Mouse (Mus musculus) embryonic facial prominence, embryonic 15.5 days (tissue): Measurements from ENCODE around the gene Arl3. TPM values are rescaled to one million over a fixed set of nuclear protein-coding genes. Genes with fewer than 3 reads are reported as not detected.
A peak's percentile ranks its signal among the peaks of the same experiment; 100 is the strongest.

ENCODE experiments used
- ATAC-seq: fragments of 200-750 bp; cut with Nextera tagmentation; 2 replicates; pipeline ENCODE4 v1.8.0; 2017; ENCODE audit warnings: low read depth, moderate TSS enrichment; ENCODE audit not compliant: insufficient number of reproducible peaks, low FRiP score, low TSS enrichment
- H3K27ac ChIP-seq: fragments of 300-500 bp; sonication (generic); replicated peaks from 2 replicates; pipeline ENCODE4 v1.5.1; 2015; ENCODE audit warnings: mild to moderate bottlenecking, inconsistent platforms
- H3K27me3 ChIP-seq: fragments of 300-500 bp; sonication (generic); 2 replicates; pipeline ENCODE4 v1.6.1; 2015; ENCODE audit warnings: inconsistent platforms
- H3K36me3 ChIP-seq: fragments of 300-500 bp; sonication (generic); 2 replicates; pipeline ENCODE4 v1.6.1; 2015; ENCODE audit warnings: mild to moderate bottlenecking, inconsistent platforms
- H3K4me1 ChIP-seq: fragments of 300-500 bp; sonication (generic); 2 replicates; pipeline ENCODE4 v1.6.1; 2015; ENCODE audit warnings: inconsistent platforms
- H3K4me2 ChIP-seq: fragments of 300-500 bp; sonication (generic); replicated peaks from 2 replicates; pipeline ENCODE4 v1.6.1; 2015; ENCODE audit warnings: mild to moderate bottlenecking, inconsistent platforms
- H3K4me3 ChIP-seq: fragments of 300-500 bp; sonication (generic); replicated peaks from 2 replicates; pipeline ENCODE4 v1.5.1; 2015; ENCODE audit warnings: mild to moderate bottlenecking, inconsistent platforms
- H3K9ac ChIP-seq: fragments of 300-500 bp; sonication (generic); 2 replicates; pipeline ENCODE4 v1.6.1; 2015; ENCODE audit warnings: inconsistent platforms
- H3K9me3 ChIP-seq: fragments of 300-500 bp; sonication (generic); replicated peaks from 2 replicates; pipeline ENCODE4 v1.6.1; 2016; ENCODE audit warnings: inconsistent platforms
- WGBS: fragments of 180-500 bp; shearing (Covaris S2); methylation state at CpG from one replicate; pipeline ENCODE4 v1.1.7; 2015; 5-methylcytosine and 5-hydroxymethylcytosine counted together
- polyA plus RNA-seq: library from polyadenylated mRNA; unstranded; fragments of >200 nt; fragmentation: Nextera tagmentation; extraction: Ambion mirVana; gene quantifications from 2 replicates; pipeline ENCODE4 v1.2.1, GENCODE M21; 2015

Gene Arl3
- polyA plus RNA-seq, 1 experiment from 2014 or later: 149 TPM

- Histone ChIP-seq H3K4me3 (no peak overlapping the region), H3K27me3 (no peaks in the 10 kb centered on the region), H3K9ac (no peak overlapping the region), H3K9me3 (no peaks in the 10 kb centered on the region), H3K4me2 (no peak overlapping the region), H3K4me1 (peaks cover 15% of the 10 kb centered on the region; the same call in 1 of the 2 replicates), H3K36me3 (peaks cover 50% of the 10 kb centered on the region; the same call in 1 of the 2 replicates), H3K27ac (no peak overlapping the region)
- no peak for ATAC-seq
- WGBS: 57% methylated on average over 7 of the region's 7 CpGs
Measured at GRCm38 (mm10) chr19:46607424-46607823, 34.4 kb upstream of the Arl3 start.

DNA sequence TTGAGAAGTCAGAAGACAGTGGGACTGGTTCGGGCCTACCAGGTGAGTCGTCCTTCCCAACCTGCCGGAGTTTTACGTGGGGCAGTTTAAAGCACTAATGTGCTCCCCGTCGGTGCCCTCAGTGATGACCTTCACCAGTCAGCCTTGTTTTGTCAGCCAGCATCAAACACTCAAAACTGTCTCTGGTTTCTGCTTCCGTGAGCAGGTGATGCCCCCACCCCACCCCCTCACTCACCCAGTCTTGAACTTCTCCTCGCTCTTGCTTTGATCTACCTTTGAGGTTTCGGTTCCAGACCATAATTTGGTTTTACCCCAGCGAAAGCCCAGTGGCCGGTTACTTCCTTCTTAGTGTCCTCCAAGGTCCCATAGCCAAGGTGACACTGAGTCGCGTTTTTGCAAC is 33.7 kb upstream of the Arl3 start:
- no peak for ATAC-seq
- no peak overlapping the region for H3K4me3 ChIP-seq
- no peak overlapping the region for H3K4me2 ChIP-seq
- H3K4me1 ChIP-seq: peaks cover 15% of the 10 kb centered on the region; the same call in 1 of the 2 replicates
- no peaks in the 10 kb centered on the region for H3K27me3 ChIP-seq
- no peak overlapping the region for H3K9ac ChIP-seq
- no peaks in the 10 kb centered on the region for H3K9me3 ChIP-seq
- H3K27ac ChIP-seq: no peak overlapping the region
- WGBS: 92% methylated on average over 13 of the region's 13 CpGs
- peaks cover 50% of the 10 kb centered on the region; the same call in 1 of the 2 replicates for H3K36me3 ChIP-seq

- Histone ChIP-seq H3K9ac (no peak overlapping the region), H3K27me3 (no peaks in the 10 kb centered on the region), H3K27ac (no peak overlapping the region), H3K36me3 (peaks cover 39% of the 10 kb centered on the region; the same call in 1 of the 2 replicates), H3K4me2 (no peak overlapping the region), H3K4me3 (no peak overlapping the region), H3K4me1 (peaks cover 25% of the 10 kb centered on the region), H3K9me3 (no peaks in the 10 kb centered on the region)
- ATAC-seq: no peak
- 91% methylated on average over 4 of the region's 4 CpGs for WGBS
Measured at GRCm38 (mm10) chr19:46602406-46602805, 29.4 kb upstream of the Arl3 start.

- H3K9ac ChIP-seq: no peak overlapping the region
- no peaks in the 10 kb centered on the region for H3K9me3 ChIP-seq
- H3K4me3 ChIP-seq: no peak overlapping the region
- no peak overlapping the region for H3K4me2 ChIP-seq
- no peaks in the 10 kb centered on the region for H3K27me3 ChIP-seq
- WGBS: 87% methylated on average over 14 of the region's 14 CpGs
- ATAC-seq: no peak
- peaks cover 33% of the 10 kb centered on the region; the same call in 1 of the 2 replicates for H3K36me3 ChIP-seq
- no peak overlapping the region for H3K27ac ChIP-seq
- peaks cover 22% of the 10 kb centered on the region for H3K4me1 ChIP-seq
Measured at GRCm38 (mm10) chr19:46601491-46601890, 28.5 kb upstream of the Arl3 start.

DNA sequence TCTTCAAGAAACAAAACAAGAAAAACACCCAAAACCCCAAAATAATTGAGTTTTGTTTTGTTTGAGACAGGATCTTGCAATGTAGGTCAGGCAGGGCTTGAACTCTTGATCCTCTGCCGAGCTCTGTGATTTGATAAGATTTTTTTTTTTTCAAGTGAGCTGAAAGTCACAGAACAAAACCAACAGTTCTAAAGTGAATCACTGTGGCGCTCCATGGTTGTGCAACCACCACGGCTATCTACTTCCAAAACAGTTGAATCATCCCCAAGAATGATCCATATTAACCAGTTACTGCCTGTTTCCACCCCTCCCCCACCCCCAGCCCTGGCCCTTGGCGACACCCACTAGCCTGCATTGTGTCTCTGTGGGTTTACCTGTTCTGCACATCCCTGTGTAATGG is 27.4 kb upstream of the Arl3 start:
- H3K36me3 ChIP-seq: peaks cover 27% of the 10 kb centered on the region; the same call in 1 of the 2 replicates
- no peak overlapping the region for H3K9ac ChIP-seq
- 0 out of 2 replicates have a peak overlapping the region, but pooled peaks have one; percentile 78 for H3K27ac ChIP-seq
- peaks cover 22% of the 10 kb centered on the region for H3K4me1 ChIP-seq
- H3K9me3 ChIP-seq: no peaks in the 10 kb centered on the region
- no peak for ATAC-seq
- H3K27me3 ChIP-seq: no peaks in the 10 kb centered on the region
- peak overlapping the region; percentile 71 for H3K4me2 ChIP-seq
- H3K4me3 ChIP-seq: peak overlapping the region; percentile 99
- 67% methylated on average over 4 of the region's 4 CpGs for WGBS

DNA sequence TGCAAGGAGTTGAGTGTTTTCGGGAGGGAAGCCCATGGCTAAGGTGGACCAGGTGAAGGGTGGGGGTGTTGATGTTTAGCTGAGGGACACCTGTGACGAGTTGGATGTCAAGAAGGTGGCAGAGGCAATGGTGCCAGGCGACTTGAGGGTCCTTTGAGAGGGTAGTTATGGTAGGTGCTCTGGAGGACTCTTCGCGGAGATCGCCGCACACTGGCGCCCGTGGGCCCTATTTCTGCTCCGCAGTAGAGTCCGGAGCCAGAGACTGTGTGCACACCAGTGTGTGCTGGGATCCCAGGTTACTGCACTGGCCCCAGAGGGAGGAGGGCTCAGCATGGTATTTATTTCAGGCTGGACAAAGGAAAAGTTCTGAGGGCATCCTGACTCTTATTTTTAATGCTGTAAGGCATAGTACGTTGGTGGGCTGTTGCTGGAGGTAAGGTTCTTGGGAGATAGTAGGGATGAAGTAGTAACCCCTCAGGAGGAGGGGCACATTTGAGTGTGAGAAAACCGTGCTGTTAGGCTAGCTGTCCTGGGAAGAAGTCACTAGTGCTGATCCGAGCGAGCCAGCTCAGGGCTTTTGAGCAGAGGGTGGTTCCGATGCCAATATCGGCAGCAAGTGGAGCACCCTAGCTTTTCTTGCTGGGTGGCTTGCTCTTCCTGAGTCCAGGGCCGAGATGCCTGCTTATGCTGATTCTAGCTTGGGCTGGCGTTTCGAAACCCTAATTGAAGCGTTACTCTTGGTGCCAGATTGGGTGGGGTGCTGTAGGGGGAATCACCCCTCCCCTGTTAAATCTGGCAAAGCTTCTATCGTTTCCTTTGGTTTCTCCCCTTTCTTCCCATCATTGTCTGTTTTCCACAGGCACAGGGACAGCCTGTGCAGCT is 26.6 kb upstream of the Arl3 start:
- Histone ChIP-seq H3K36me3 (peaks cover 26% of the 10 kb centered on the region), H3K27ac (peak overlapping the region; percentile 78), H3K4me2 (peak overlapping the region; percentile 71), H3K27me3 (no peaks in the 10 kb centered on the region), H3K9ac (peak overlapping the region; percentile 80), H3K4me3 (peak overlapping the region; percentile 99), H3K4me1 (peaks cover 22% of the 10 kb centered on the region), H3K9me3 (no peaks in the 10 kb centered on the region)
- WGBS: 12% methylated on average over 22 of the region's 22 CpGs
- ATAC-seq: no peak

GRCm38 (mm10) chr19:46598720-46599252 is 25.8 kb upstream of the Arl3 start, which contains the start of gene Wbp1l:
TSS of gene Wbp1l (plus strand) at chr19:46599084.
- no peaks in the 10 kb centered on the region for H3K9me3 ChIP-seq
- peak; percentile 99 for ATAC-seq
- H3K27ac ChIP-seq: peak within 1 kb of the TSS; percentile 78
- H3K4me2 ChIP-seq: peak within 1 kb of the TSS; percentile 71
- H3K36me3 ChIP-seq: peaks cover 27% of the 10 kb centered on the region
- H3K9ac ChIP-seq: peak within 1 kb of the TSS; percentile 80
- peak within 1 kb of the TSS; percentile 99 for H3K4me3 ChIP-seq
- WGBS: under 1% methylated on average over 22 of the region's 22 CpGs
- peaks cover 22% of the 10 kb centered on the region for H3K4me1 ChIP-seq
- no peaks in the 10 kb centered on the region for H3K27me3 ChIP-seq

- no peaks in the 10 kb centered on the region for H3K9me3 ChIP-seq
- H3K27ac ChIP-seq: no peak overlapping the region
- peaks cover 22% of the 10 kb centered on the region for H3K4me1 ChIP-seq
- WGBS: 72% methylated on average over 4 of the region's 4 CpGs
- H3K4me3 ChIP-seq: peak overlapping the region; percentile 99
- no peak for ATAC-seq
- H3K27me3 ChIP-seq: no peaks in the 10 kb centered on the region
- peaks cover 26% of the 10 kb centered on the region for H3K36me3 ChIP-seq
- peak overlapping the region; percentile 71 for H3K4me2 ChIP-seq
- no peak overlapping the region for H3K9ac ChIP-seq
Measured at GRCm38 (mm10) chr19:46598187-46598586, 25.2 kb upstream of the Arl3 start.

GRCm38 (mm10) chr19:46592751-46593439 is 19.9 kb upstream of the Arl3 start:
- peaks cover 53% of the 10 kb centered on the region for H3K36me3 ChIP-seq
- no peak overlapping the region for H3K27ac ChIP-seq
- no peaks in the 10 kb centered on the region for H3K4me1 ChIP-seq
- H3K9ac ChIP-seq: no peak overlapping the region
- no peak for ATAC-seq
- no peaks in the 10 kb centered on the region for H3K27me3 ChIP-seq
- no peak overlapping the region for H3K4me3 ChIP-seq
- WGBS: 91% methylated on average over 9 of the region's 9 CpGs
- H3K4me2 ChIP-seq: no peak overlapping the region
- no peaks in the 10 kb centered on the region for H3K9me3 ChIP-seq

DNA sequence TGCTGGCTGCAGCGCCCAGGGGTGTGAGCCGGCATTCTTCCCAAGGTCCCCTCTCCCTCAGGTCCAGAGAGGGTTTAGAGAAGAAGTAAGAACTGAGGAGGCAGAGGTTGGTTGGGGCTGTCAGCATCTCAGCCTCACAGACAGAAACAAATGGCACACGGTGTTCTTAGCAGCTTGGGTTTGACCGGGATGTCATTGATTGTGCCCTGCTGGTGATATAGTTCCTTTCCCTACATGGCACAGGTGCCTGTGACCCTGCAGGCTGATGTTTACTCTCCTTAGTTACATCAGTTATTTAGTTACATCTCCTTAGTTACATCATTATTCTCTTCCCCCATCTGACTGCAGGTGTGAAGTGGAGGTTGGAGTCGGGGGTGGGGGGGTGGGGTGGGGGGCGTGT is 18.6 kb upstream of the Arl3 start:
- no peak overlapping the region for H3K4me2 ChIP-seq
- H3K4me1 ChIP-seq: no peaks in the 10 kb centered on the region
- H3K4me3 ChIP-seq: no peak overlapping the region
- peaks cover 50% of the 10 kb centered on the region for H3K36me3 ChIP-seq
- WGBS: 92% methylated on average over 6 of the region's 6 CpGs
- ATAC-seq: no peak
- H3K9me3 ChIP-seq: no peaks in the 10 kb centered on the region
- H3K27me3 ChIP-seq: no peaks in the 10 kb centered on the region
- no peak overlapping the region for H3K27ac ChIP-seq
- H3K9ac ChIP-seq: no peak overlapping the region
